Mouse (Mus musculus) T-helper 2 cell (primary cell): Measurements from ENCODE around the gene C1rl.
"Not testable (repeated sequence)": the region's sequence is repeated elsewhere in the genome, so short reads cannot be mapped to it uniquely, and the experiment has no call there.

Source experiments
- in situ Hi-C: fragments of 300-600 bp; cut with MboI, MseI; formaldehyde crosslinking; loops from one replicate; pipeline ENCODE4 v1.15.1; 2025; ENCODE audit warnings: high pct_unique_total_duplicates

Gene C1rl

GRCm38 (mm10) chr6:124502021-124502420 is 9.1 kb downstream of the C1rl start:
- in situ Hi-C loops = no loop called here

GRCm38 (mm10) chr6:124505028-124505427 is 12.1 kb downstream of the C1rl start:
- in situ Hi-C loops = no loop called here

- in situ Hi-C loops = no loop called here
These were observed 14.1 kb downstream of the C1rl start for GRCm38 (mm10) chr6:124506991-124507390.

GRCm38 (mm10) chr6:124508292-124508691 is 15.4 kb downstream of the C1rl start:
- in situ Hi-C loops = no loop called here

GRCm38 (mm10) chr6:124509192-124509591 is 16.3 kb downstream of the C1rl start:
- in situ Hi-C loops = not testable (repeated sequence)

- in situ Hi-C loops = no loop called here
These were observed 19.0 kb downstream of the C1rl start for GRCm38 (mm10) chr6:124511936-124512335.

- in situ Hi-C loops = no loop called here
These were observed 19.5 kb downstream of the C1rl start, which contains the start of gene C1ra for GRCm38 (mm10) chr6:124512355-124512836. Gene C1ra (plus strand): TSS chr6:124512405.

- in situ Hi-C loops = loop anchor here (5.0 kb wide), 1 partner anchor 55 kb away; the partner anchor contains the start of gene C1rb
These were observed 24.8 kb downstream of the C1rl start for GRCm38 (mm10) chr6:124517733-124518132.

- in situ Hi-C loops = not testable (repeated sequence)
These were observed 29.2 kb downstream of the C1rl start for GRCm38 (mm10) chr6:124522082-124522481.

- in situ Hi-C loops = no loop called here
These were observed 35.0 kb downstream of the C1rl start for GRCm38 (mm10) chr6:124527881-124528280.

GRCm38 (mm10) chr6:124531077-124531476 is 38.2 kb downstream of the C1rl start:
- in situ Hi-C loops = loop anchor here (5.0 kb wide), 1 partner anchor 96 kb away; no protein-coding TSS in a partner anchor

GRCm38 (mm10) chr6:124536125-124536829 is 43.4 kb downstream of the C1rl start:
- in situ Hi-C loops = not testable (repeated sequence)

GRCm38 (mm10) chr6:124541176-124541575 is 48.3 kb downstream of the C1rl start:
- in situ Hi-C loops = not testable (repeated sequence)

- in situ Hi-C loops = not testable (repeated sequence)
These were observed 49.4 kb downstream of the C1rl start, which contains the start of gene C1s1 for GRCm38 (mm10) chr6:124542284-124542683. Gene C1s1 (minus strand): TSS chr6:124542359.

GRCm38 (mm10) chr6:124544466-124544865 is 51.6 kb downstream of the C1rl start:
- in situ Hi-C loops = no loop called here

GRCm38 (mm10) chr6:124545425-124545824 is 52.5 kb downstream of the C1rl start:
- in situ Hi-C loops = loop anchor here (5.0 kb wide), 1 partner anchor 102 kb away; no protein-coding TSS in a partner anchor

GRCm38 (mm10) chr6:124547979-124548378 is 55.1 kb downstream of the C1rl start:
- in situ Hi-C loops = loop anchor here (5.0 kb wide), 1 partner anchor 99 kb away; no protein-coding TSS in a partner anchor

- in situ Hi-C loops = loop anchor here (5.0 kb wide), 1 partner anchor 98 kb away; no protein-coding TSS in a partner anchor
These were observed 56.2 kb downstream of the C1rl start for GRCm38 (mm10) chr6:124549023-124549550.

- in situ Hi-C loops = no loop called here
These were observed 59.9 kb downstream of the C1rl start for GRCm38 (mm10) chr6:124552766-124553165.

- in situ Hi-C loops = not testable (repeated sequence)
These were observed 63.0 kb downstream of the C1rl start for GRCm38 (mm10) chr6:124555956-124556355.
